Mouse (Mus musculus): ENCODE measurements around the gene Man2c1.

Gene Man2c1

GRCm38 (mm10) chr9:57130577-57131433 is at the start of gene Man2c1:
Gene Man2c1 (plus strand): TSS chr9:57130690.
- in situ Hi-C loops (cut with MboI), result loop anchor here (10.0 kb wide), 1 partner anchor 196 kb away; the partner anchor contains the start of gene Imp3

GRCm38 (mm10) chr9:57082236-57082635 is 48.3 kb upstream of the Man2c1 start:
- in situ Hi-C loops (cut with MboI), result no loop called here

GRCm38 (mm10) chr9:57117261-57117755 is 13.2 kb upstream of the Man2c1 start:
- in situ Hi-C loops (cut with MboI), result no loop called here

GRCm38 (mm10) chr9:57129641-57130040 is 849 bp upstream of the Man2c1 start:
- in situ Hi-C loops (cut with MboI), result loop anchor here (10.0 kb wide), 1 partner anchor 195 kb away; the partner anchor contains the start of gene Imp3

- in situ Hi-C loops (cut with MboI), result loop anchor here (10.0 kb wide), 1 partner anchor 202 kb away; the partner anchor contains the start of gene Imp3
Measured at GRCm38 (mm10) chr9:57137246-57137645, 6.8 kb downstream of the Man2c1 start.

- in situ Hi-C loops (cut with MboI), result loop anchor here (10.0 kb wide), 1 partner anchor 203 kb away; the partner anchor contains the start of gene Imp3
Measured at GRCm38 (mm10) chr9:57137777-57138176, 7.3 kb downstream of the Man2c1 start.

GRCm38 (mm10) chr9:57138507-57138906 is 8.0 kb downstream of the Man2c1 start:
- in situ Hi-C loops (cut with MboI), result loop anchor here (10.0 kb wide), 1 partner anchor 204 kb away; the partner anchor contains the start of gene Imp3

GRCm38 (mm10) chr9:57139110-57139509 is 8.6 kb downstream of the Man2c1 start:
- in situ Hi-C loops (cut with MboI), result loop anchor here (10.0 kb wide), 1 partner anchor 204 kb away; the partner anchor contains the start of gene Imp3

GRCm38 (mm10) chr9:57139571-57139970 is 9.1 kb downstream of the Man2c1 start:
- in situ Hi-C loops (cut with MboI), result loop anchor here (10.0 kb wide), 1 partner anchor 205 kb away; the partner anchor contains the start of gene Imp3

- in situ Hi-C loops (cut with MboI), result no loop called here
Measured at GRCm38 (mm10) chr9:57141417-57142353, 11.2 kb downstream of the Man2c1 start.

GRCm38 (mm10) chr9:57143212-57143611 is 12.7 kb downstream of the Man2c1 start:
- in situ Hi-C loops (cut with MboI), result no loop called here

GRCm38 (mm10) chr9:57144830-57145229 is 14.3 kb downstream of the Man2c1 start:
- in situ Hi-C loops (cut with MboI), result no loop called here

GRCm38 (mm10) chr9:57146451-57147066 is 16.1 kb downstream of the Man2c1 start:
- in situ Hi-C loops (cut with MboI), result no loop called here

- in situ Hi-C loops (cut with MboI), result no loop called here
Measured at GRCm38 (mm10) chr9:57147205-57148143, 17.0 kb downstream of the Man2c1 start.

GRCm38 (mm10) chr9:57148144-57148878 is 17.8 kb downstream of the Man2c1 start, which contains the start of gene Neil1:
Gene Neil1 (minus strand): TSS chr9:57148305.
- in situ Hi-C loops (cut with MboI), result no loop called here

- in situ Hi-C loops (cut with MboI), result no loop called here
Measured at GRCm38 (mm10) chr9:57149021-57149420, 18.5 kb downstream of the Man2c1 start.

GRCm38 (mm10) chr9:57150192-57150591 is 19.7 kb downstream of the Man2c1 start:
- in situ Hi-C loops (cut with MboI), result no loop called here

- in situ Hi-C loops (cut with MboI), result no loop called here
Measured at GRCm38 (mm10) chr9:57152331-57152730, 21.8 kb downstream of the Man2c1 start.

- in situ Hi-C loops (cut with MboI), result no loop called here
Measured at GRCm38 (mm10) chr9:57156383-57156782, 25.9 kb downstream of the Man2c1 start.
